Mouse (Mus musculus) embryonic facial prominence, embryonic 13.5 days (tissue): ENCODE results near the gene Ipo11. TPM values are rescaled to one million over a fixed set of nuclear protein-coding genes. Genes with fewer than 3 reads are reported as not detected.

Experiments
- ATAC-seq: fragments of 200-750 bp; cut with Nextera tagmentation; 2 replicates; pipeline ENCODE4 v1.8.0; 2017; ENCODE audit warnings: low read depth; ENCODE audit not compliant: insufficient number of reproducible peaks, insufficient read depth, low FRiP score, low TSS enrichment
- H3K27ac ChIP-seq: fragments of 300-500 bp; sonication (generic); 2 replicates; pipeline ENCODE4 v1.5.1; 2015; ENCODE audit warnings: moderate library complexity, mild to moderate bottlenecking, inconsistent platforms
- H3K27me3 ChIP-seq: fragments of 300-500 bp; sonication (generic); 2 replicates; pipeline ENCODE4 v1.6.1; 2015; ENCODE audit warnings: mild to moderate bottlenecking, inconsistent platforms
- H3K36me3 ChIP-seq: fragments of 300-500 bp; sonication (generic); 2 replicates; pipeline ENCODE4 v1.6.1; 2015; ENCODE audit warnings: mild to moderate bottlenecking, inconsistent platforms
- H3K4me1 ChIP-seq: fragments of 300-500 bp; sonication (generic); 2 replicates; pipeline ENCODE4 v1.6.1; 2015; ENCODE audit warnings: inconsistent platforms
- H3K4me2 ChIP-seq: fragments of 300-500 bp; sonication (generic); 2 replicates; pipeline ENCODE4 v1.6.1; 2015; ENCODE audit warnings: moderate library complexity, mild to moderate bottlenecking, inconsistent platforms
- H3K4me3 ChIP-seq: fragments of 300-500 bp; sonication (generic); 2 replicates; pipeline ENCODE4 v1.5.1; 2015; ENCODE audit warnings: mild to moderate bottlenecking, inconsistent platforms
- H3K9ac ChIP-seq: fragments of 300-500 bp; sonication (generic); 2 replicates; pipeline ENCODE4 v1.6.1; 2015; ENCODE audit warnings: mild to moderate bottlenecking, inconsistent platforms
- H3K9me3 ChIP-seq: fragments of 300-500 bp; sonication (generic); 2 replicates; pipeline ENCODE4 v1.6.1; 2016; ENCODE audit warnings: inconsistent platforms
- WGBS: fragments of 180-500 bp; shearing (Covaris S2); methylation state at CpG from one replicate; pipeline ENCODE4 v1.1.7; 2015; ENCODE audit warnings: mixed read lengths; 5-methylcytosine and 5-hydroxymethylcytosine counted together
- polyA plus RNA-seq: library from polyadenylated mRNA; unstranded; fragments of >200 nt; fragmentation: Nextera tagmentation; extraction: Ambion mirVana; gene quantifications from 2 replicates; pipeline ENCODE4 v1.2.1, GENCODE M21; 2015

The Ipo11 gene
- polyA plus RNA-seq, 1 experiment from 2014 or later: 47.8 TPM

DNA sequence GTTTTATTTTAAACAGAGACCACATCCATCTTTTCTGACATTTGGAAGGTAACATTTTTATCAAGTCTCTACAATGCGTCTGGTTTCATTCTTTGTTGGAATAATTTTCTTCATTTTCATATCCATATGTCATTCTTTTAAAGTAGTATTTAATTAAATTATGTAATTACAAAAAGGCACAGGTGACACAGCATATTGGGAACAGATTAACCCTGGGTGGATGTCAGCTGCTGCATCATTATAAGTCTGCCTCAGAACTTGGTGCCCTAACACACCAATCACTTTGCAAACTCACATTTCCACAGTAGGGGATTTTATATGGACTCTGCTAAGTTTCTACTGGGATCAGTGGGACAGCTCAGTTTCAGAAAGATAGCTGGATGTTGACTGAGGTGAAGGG lies 184.8 kb downstream of the Ipo11 start:
- no peaks in the 10 kb centered on the region for H3K4me1 ChIP-seq
- H3K27me3 ChIP-seq: no peaks in the 10 kb centered on the region
- H3K27ac ChIP-seq: no peak overlapping the region
- H3K36me3 ChIP-seq: no peaks in the 10 kb centered on the region
- no peak for ATAC-seq
- H3K9ac ChIP-seq: no peak overlapping the region
- H3K4me2 ChIP-seq: no peak overlapping the region
- 85% methylated on average over 1 of the region's 1 CpGs for WGBS
- H3K4me3 ChIP-seq: no peak overlapping the region
- H3K9me3 ChIP-seq: no peaks in the 10 kb centered on the region

GRCm38 (mm10) chr13:106746823-106747222 lies 189.9 kb downstream of the Ipo11 start:
- no peaks in the 10 kb centered on the region for H3K9me3 ChIP-seq
- no peak for ATAC-seq
- H3K36me3 ChIP-seq: no peaks in the 10 kb centered on the region
- WGBS: 78% methylated on average over 5 of the region's 5 CpGs
- H3K4me2 ChIP-seq: no peak overlapping the region
- no peaks in the 10 kb centered on the region for H3K27me3 ChIP-seq
- H3K4me1 ChIP-seq: no peaks in the 10 kb centered on the region
- H3K4me3 ChIP-seq: no peak overlapping the region
- H3K27ac ChIP-seq: no peak overlapping the region
- H3K9ac ChIP-seq: no peak overlapping the region

GRCm38 (mm10) chr13:106745201-106745600 lies 191.6 kb downstream of the Ipo11 start:
- no peaks in the 10 kb centered on the region for H3K36me3 ChIP-seq
- no peaks in the 10 kb centered on the region for H3K27me3 ChIP-seq
- H3K9me3 ChIP-seq: no peaks in the 10 kb centered on the region
- 76% methylated on average over 6 of the region's 6 CpGs for WGBS
- H3K4me3 ChIP-seq: no peak overlapping the region
- no peak overlapping the region for H3K9ac ChIP-seq
- no peaks in the 10 kb centered on the region for H3K4me1 ChIP-seq
- no peak overlapping the region for H3K27ac ChIP-seq
- H3K4me2 ChIP-seq: no peak overlapping the region
- ATAC-seq: no peak

Other genes with a start within 250 kb of the Ipo11 start
- 50.8 and 55.3 TPM in 2 replicates for gene Dimt1, start 10.2 kb upstream of the Ipo11 start, polyA plus RNA-seq
- 14.3 and 17.7 TPM in 2 replicates for gene Kif2a, start 85.2 kb upstream of the Ipo11 start, polyA plus RNA-seq